Mouse (Mus musculus) embryonic facial prominence, embryonic 14.5 days (tissue): Measurements from ENCODE around the gene Fuca2. TPM values are rescaled to one million over a fixed set of nuclear protein-coding genes. Genes with fewer than 3 reads are reported as not detected.
"Not testable (repeated sequence)": the region's sequence is repeated elsewhere in the genome, so short reads cannot be mapped to it uniquely, and the experiment has no call there.

Experiments used
- ATAC-seq: fragments of 200-750 bp; cut with Nextera tagmentation; 2 replicates; pipeline ENCODE4 v1.8.0; 2017; ENCODE audit warnings: low read depth, moderate number of reproducible peaks, moderate TSS enrichment
- DNase-seq: peaks from one replicate; pipeline ENCODE4 v3.0.0-alpha.2; 2015; ENCODE audit warnings: low spot score
- H3K27ac ChIP-seq: fragments of 300-500 bp; sonication (generic); replicated peaks from 2 replicates; pipeline ENCODE4 v1.5.1; 2014; ENCODE audit warnings: low read depth, mild to moderate bottlenecking, low read length, moderate library complexity
- H3K27me3 ChIP-seq: fragments of 300-500 bp; sonication (generic); replicated peaks from 2 replicates; pipeline ENCODE4 v1.6.1; 2014; ENCODE audit warnings: low read length; ENCODE audit not compliant: control insufficient read depth, insufficient read depth
- H3K36me3 ChIP-seq: fragments of 300-500 bp; sonication (generic); 2 replicates; pipeline ENCODE4 v1.6.1; 2014; ENCODE audit warnings: low read length, mixed read lengths; ENCODE audit not compliant: control insufficient read depth, insufficient read depth
- H3K4me1 ChIP-seq: fragments of 300-500 bp; sonication (generic); 2 replicates; pipeline ENCODE4 v1.6.1; 2014; ENCODE audit warnings: antibody characterized with exemption, low read length; ENCODE audit not compliant: control insufficient read depth, insufficient read depth
- H3K4me2 ChIP-seq: fragments of 300-500 bp; sonication (generic); 2 replicates; pipeline ENCODE4 v1.6.1; 2014; ENCODE audit warnings: low read depth, mild to moderate bottlenecking, low read length, moderate library complexity, mixed read lengths
- H3K4me3 ChIP-seq: fragments of 300-500 bp; sonication (generic); 2 replicates; pipeline ENCODE4 v1.5.1; 2014; ENCODE audit warnings: low read depth, mild to moderate bottlenecking, low read length
- H3K9ac ChIP-seq: fragments of 300-500 bp; sonication (generic); 2 replicates; pipeline ENCODE4 v1.6.1; 2014; ENCODE audit warnings: low read depth, mild to moderate bottlenecking, low read length, moderate library complexity, mixed read lengths
- H3K9me3 ChIP-seq: fragments of 300-500 bp; sonication (generic); 2 replicates; pipeline ENCODE4 v1.6.1; 2016; ENCODE audit warnings: low read length; ENCODE audit not compliant: control insufficient read depth
- WGBS: fragments of 180-500 bp; shearing (Covaris S2); extraction: QIAGEN DNeasy Blood & Tissue Kit; methylation state at CpG from one replicate; pipeline ENCODE4 v1.1.7; 2014; 5-methylcytosine and 5-hydroxymethylcytosine counted together
- polyA plus RNA-seq: library from polyadenylated mRNA; unstranded; fragments of >200 nt; fragmentation: Nextera tagmentation; extraction: Ambion mirVana; gene quantifications from 2 replicates; pipeline ENCODE4 v1.2.1, GENCODE M21; 2014

Fuca2 gene
- polyA plus RNA-seq = 63.4 and 64.3 TPM in 2 replicates

GRCm38 (mm10) chr10:13499331-13499730 lies at the start of gene Fuca2:
Gene Fuca2, plus strand, starts transcription at chr10:13499540.
- H3K9me3 ChIP-seq = no peaks in the 10 kb centered on the region
- no peaks in the 10 kb centered on the region for H3K36me3 ChIP-seq
- H3K4me3 ChIP-seq = no peak within 1 kb of the TSS
- H3K4me1 ChIP-seq = 0 out of 2 replicates have a peak, but pooled peaks cover 3% of the 10 kb centered on the region
- no peaks in the 10 kb centered on the region for H3K27me3 ChIP-seq
- ATAC-seq (no peak), DNase-seq (no peak)
- H3K9ac ChIP-seq = no peak within 1 kb of the TSS
- 83% methylated on average over 2 of the region's 2 CpGs for WGBS
- no peak within 1 kb of the TSS for H3K4me2 ChIP-seq
- no peak within 1 kb of the TSS for H3K27ac ChIP-seq

DNA sequence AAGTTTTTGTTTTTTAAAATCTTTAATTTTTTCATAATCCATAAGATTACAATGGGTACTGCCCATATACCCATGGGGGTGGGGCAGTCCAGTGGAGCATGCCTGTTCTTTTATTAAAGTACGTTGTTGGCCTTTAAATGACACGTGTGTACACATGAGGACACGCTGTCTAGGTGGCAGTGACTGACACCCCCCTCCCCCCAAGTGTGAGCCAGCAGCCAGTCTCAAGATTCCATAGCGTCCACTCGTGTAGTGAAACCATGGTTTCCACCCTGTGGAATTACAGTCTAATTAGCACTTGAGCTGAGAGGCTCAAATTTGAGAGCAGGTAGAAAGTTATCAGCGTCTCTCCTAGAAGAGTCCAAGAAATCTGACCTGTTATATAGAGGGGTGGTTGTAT lies 47.7 kb upstream of the Fuca2 start:
- no peak overlapping the region for H3K4me3 ChIP-seq
- WGBS = 79% methylated on average over 6 of the region's 6 CpGs
- H3K4me2 ChIP-seq = no peak overlapping the region
- DNase-seq = no peak
- no peak overlapping the region for H3K9ac ChIP-seq
- no peak overlapping the region for H3K27ac ChIP-seq
- H3K27me3 ChIP-seq = no peaks in the 10 kb centered on the region
- ATAC-seq = no peak
- no peaks in the 10 kb centered on the region for H3K36me3 ChIP-seq
- peaks cover 9% of the 10 kb centered on the region for H3K4me1 ChIP-seq
- H3K9me3 ChIP-seq = no peaks in the 10 kb centered on the region

DNA sequence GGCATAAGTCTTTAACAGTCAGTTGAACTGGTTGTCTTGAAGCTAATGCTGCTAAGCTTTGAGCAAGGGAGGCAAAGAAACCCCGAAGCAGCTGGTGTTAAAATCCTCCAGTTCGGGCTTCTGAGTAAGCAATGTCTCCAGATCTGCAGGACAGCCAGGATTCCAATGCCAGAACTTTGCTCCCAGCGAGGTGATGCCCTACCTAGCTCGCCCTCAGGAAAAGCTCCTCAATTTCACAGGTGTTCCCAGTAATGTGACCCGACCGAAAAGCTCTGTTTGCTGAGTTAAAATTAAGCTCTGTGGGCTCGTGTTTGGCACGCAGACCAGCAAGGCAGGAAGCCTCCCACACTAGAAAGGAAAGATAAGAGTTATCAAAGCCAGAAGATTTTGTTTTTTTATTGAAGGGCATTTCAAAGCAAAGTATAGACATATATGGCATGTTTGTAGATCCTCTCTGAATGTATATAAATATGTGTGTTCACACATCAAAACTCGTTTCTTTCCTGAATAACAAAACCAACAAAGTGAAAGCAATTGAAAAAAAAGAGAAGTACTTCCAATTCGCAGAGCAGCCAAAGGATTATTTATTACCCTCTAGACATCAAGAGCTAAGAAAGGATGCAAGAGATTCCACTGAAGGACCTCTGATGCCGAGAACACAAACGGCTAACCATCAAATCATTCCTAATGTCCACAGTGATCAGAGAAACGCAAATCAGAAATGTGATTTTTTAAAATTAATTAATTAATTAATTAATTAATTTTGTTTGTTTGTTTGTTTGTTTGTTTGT lies 45.9 kb upstream of the Fuca2 start:
- no peaks in the 10 kb centered on the region for H3K9me3 ChIP-seq
- no peak for ATAC-seq
- 67% methylated on average over 13 of the region's 13 CpGs for WGBS
- H3K9ac ChIP-seq = no peak overlapping the region
- H3K4me3 ChIP-seq = no peak overlapping the region
- no peak for DNase-seq
- H3K27ac ChIP-seq = no peak overlapping the region
- no peaks in the 10 kb centered on the region for H3K4me1 ChIP-seq
- no peak overlapping the region; the same call in 1 of the 2 replicates for H3K4me2 ChIP-seq
- H3K36me3 ChIP-seq = no peaks in the 10 kb centered on the region
- no peaks in the 10 kb centered on the region for H3K27me3 ChIP-seq

DNA sequence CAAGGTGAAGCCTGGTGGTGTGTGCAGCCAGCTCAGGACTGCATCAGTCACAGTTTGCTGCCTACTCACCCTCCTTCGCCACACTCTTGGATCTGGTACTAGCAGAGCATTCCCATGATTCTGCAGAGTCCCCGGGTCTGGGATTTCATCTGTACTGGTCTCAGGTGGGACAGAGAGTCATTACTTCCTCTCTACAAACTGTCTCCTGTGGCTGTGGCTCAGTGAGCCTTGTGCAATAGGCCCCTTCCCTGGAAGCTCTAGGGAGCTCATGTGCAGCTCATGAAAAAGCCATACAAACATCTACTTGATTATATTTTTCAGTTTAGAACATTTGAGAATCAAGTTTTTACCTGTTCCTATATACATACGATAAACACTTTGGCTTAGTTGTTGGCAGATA lies 35.0 kb upstream of the Fuca2 start:
- not testable (repeated sequence) for H3K27me3 ChIP-seq, H3K36me3 ChIP-seq, ATAC-seq, DNase-seq, H3K4me1 ChIP-seq, H3K4me2 ChIP-seq, H3K9ac ChIP-seq, H3K27ac ChIP-seq, H3K9me3 ChIP-seq, H3K4me3 ChIP-seq
- WGBS = 82% methylated on average over 3 of the region's 3 CpGs

DNA sequence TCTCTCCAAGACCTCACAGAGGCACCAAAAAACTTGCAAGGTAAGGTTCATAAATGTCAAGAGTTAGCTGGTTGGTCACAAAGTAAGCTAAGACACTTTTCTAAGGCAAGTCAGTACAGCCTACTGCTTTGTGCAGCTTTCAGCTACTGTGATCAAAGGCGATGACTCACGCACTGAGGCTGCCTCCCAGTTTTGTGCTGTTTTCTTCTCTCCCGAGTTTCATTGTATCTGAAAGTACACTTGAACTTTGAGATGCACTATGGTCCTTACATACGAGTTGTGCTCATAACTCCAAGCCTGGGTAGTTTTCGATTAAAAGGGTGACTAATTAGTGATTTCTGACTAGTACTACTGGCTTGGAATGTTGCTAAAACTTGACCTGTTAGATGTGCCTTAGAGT lies 32.4 kb upstream of the Fuca2 start:
- 69% methylated on average over 5 of the region's 5 CpGs for WGBS
- H3K4me1 ChIP-seq = no peaks in the 10 kb centered on the region
- no peak overlapping the region for H3K4me2 ChIP-seq
- no peaks in the 10 kb centered on the region for H3K36me3 ChIP-seq
- no peak overlapping the region for H3K27ac ChIP-seq
- no peak overlapping the region for H3K9ac ChIP-seq
- ATAC-seq = 0 out of 2 replicates have a peak, but pooled peaks have one; percentile 33
- peak; percentile 39 for DNase-seq
- H3K9me3 ChIP-seq = no peaks in the 10 kb centered on the region
- H3K4me3 ChIP-seq = no peak overlapping the region
- no peaks in the 10 kb centered on the region for H3K27me3 ChIP-seq

DNA sequence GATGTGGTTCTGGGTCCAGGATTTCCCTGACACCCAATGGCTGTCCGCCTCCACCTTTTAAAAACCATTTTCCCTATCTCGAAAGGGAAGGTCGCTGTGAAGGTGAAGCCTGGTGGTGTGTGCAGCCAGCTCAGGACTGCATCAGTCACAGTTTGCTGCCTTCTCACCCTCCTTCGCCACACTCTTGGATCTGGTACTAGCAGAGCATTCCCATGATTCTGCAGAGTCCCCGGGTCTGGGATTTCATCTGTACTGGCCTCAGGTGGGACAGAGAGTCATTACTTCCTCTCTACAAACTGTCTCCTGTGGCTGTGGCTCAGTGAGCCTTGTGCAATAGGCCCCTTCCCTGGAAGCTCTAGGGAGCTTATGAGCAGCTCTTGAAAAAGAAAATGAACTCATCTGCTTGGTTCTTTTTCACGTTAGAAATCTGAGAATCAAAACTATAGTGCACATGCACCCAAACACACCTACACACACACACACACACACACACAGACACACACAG lies 31.3 kb upstream of the Fuca2 start:
- H3K9ac ChIP-seq, H3K27ac ChIP-seq, DNase-seq, H3K4me3 ChIP-seq, H3K27me3 ChIP-seq, H3K9me3 ChIP-seq, H3K4me1 ChIP-seq, ATAC-seq, H3K4me2 ChIP-seq, H3K36me3 ChIP-seq: not testable (repeated sequence)
- WGBS = 76% methylated on average over 6 of the region's 6 CpGs

DNA sequence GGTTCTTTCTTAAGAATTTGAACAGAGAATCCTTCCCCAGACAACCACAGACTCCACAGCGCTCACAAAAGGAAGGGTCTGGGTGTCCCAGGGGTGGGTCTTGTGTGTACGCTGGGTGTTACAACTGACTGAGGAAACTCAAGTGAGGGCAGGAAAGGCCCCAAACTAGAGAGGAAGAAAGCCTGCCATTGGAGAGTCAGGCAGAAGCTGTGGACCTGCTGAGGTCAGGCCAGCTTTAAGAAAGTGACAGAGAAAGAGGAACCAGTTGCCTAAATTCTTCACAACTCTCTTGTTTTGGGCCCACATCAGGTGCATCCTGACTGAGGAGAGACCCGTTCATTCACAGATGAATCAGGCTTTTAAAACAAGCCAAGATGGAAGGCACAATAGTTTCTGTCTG lies 29.1 kb upstream of the Fuca2 start:
- ATAC-seq (no peak), DNase-seq (no peak)
- Histone ChIP-seq H3K36me3 (no peaks in the 10 kb centered on the region), H3K27me3 (peaks cover 18% of the 10 kb centered on the region), H3K4me2 (no peak overlapping the region), H3K4me1 (peaks cover 11% of the 10 kb centered on the region), H3K9ac (no peak overlapping the region), H3K27ac (no peak overlapping the region), H3K9me3 (no peaks in the 10 kb centered on the region), H3K4me3 (no peak overlapping the region)
- WGBS = 89% methylated on average over 3 of the region's 3 CpGs

DNA sequence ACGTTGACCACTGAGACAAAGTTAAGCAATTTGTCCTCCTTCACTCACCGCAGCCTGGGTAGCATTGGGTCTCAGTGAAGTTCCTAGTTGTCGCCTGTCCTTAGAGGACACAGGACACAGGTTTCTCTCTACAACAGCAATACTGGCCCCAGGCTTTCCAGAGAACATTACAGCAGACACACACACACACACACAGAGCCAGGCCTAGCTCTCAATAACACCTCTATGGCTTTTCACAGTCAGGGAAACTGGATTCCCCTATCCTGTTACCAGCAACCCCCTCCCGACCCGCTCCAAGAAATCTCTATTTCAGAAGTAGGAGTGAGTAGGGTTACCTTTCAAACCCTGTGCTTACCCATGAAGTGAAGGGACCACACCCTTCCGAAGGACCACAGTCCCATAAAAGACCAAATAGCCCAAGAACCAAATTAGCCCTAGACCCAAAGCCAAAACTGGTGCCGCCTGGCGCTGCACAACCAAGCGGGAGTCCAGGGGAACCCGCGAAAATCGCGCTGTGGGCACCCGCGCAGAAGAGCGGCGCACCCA lies 26.0 kb upstream of the Fuca2 start:
- H3K27me3 ChIP-seq = peaks cover 18% of the 10 kb centered on the region
- peaks cover 11% of the 10 kb centered on the region for H3K4me1 ChIP-seq
- no peaks in the 10 kb centered on the region for H3K9me3 ChIP-seq
- DNase-seq (no peak), ATAC-seq (peak; percentile 37; the same call in 1 of the 2 replicates)
- 0 out of 2 replicates have a peak overlapping the region, but pooled peaks have one; percentile 10 for H3K27ac ChIP-seq
- WGBS = 13% methylated on average over 16 of the region's 17 CpGs
- no peaks in the 10 kb centered on the region for H3K36me3 ChIP-seq
- H3K4me3 ChIP-seq = peak overlapping the region; percentile 66
- peak overlapping the region; percentile 100 for H3K4me2 ChIP-seq
- H3K9ac ChIP-seq = peak overlapping the region; percentile 81
